Mouse (Mus musculus) Muller cell, postnatal 12 days (primary cell): ENCODE measurements around the gene Crnn.
A peak's percentile ranks its signal among the peaks of the same experiment; 100 is the strongest.

Source experiments
- DNase-seq: peaks from one replicate; pipeline ENCODE4 v3.0.0-alpha.2; 2015; ENCODE audit errors: inconsistent ontology term

Gene Crnn

DNA sequence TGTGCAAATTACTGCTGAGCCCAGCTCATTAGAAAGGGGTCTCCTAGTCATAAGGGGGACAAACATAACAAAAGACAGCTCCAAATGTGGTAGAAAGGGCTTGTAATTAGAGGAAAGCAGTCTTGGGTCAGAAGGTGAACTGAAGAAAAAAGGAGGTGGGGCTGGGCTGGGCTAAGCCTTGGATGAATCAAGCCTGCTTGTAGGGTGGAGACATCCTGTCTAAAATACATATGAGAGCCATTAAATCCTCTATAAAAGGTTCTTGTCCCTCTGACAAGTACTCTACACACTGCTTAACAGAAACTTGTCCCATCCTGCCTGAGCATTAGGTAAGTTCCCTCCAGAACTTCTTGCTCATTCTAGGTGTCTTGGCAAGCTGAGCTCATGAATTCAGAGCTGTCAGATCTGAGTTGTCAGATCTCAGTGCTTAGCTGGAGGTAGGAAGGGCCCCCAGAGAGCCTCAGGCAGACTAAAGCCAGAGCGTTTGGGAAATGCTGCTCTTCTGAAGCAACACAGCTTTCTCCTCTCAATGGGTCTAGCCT, at the start of gene Crnn:
Gene Crnn, plus strand, starts transcription at position 278 of the 542 bp plus-strand sequence.
- no peak for DNase-seq

DNA sequence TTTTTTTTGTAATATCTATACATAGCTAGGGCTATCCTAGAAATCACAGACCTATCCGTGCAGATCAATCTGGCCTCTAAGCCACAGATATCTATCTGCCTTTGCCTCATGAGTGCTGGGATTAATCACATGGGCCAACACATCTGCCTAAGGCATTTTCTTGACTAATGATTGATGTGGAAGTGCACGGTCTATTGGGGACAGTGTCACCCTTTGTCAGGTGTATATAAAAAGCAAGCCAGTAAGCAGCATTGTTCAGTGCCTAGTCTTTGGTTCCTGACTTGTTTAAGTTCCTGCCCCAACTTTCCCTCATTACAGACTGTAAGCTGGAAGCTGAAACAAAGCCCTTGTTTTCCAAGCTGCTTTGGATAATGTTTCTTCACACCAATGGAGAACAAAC, 48.1 kb upstream of the Crnn start:
- DNase-seq = no peak

DNA sequence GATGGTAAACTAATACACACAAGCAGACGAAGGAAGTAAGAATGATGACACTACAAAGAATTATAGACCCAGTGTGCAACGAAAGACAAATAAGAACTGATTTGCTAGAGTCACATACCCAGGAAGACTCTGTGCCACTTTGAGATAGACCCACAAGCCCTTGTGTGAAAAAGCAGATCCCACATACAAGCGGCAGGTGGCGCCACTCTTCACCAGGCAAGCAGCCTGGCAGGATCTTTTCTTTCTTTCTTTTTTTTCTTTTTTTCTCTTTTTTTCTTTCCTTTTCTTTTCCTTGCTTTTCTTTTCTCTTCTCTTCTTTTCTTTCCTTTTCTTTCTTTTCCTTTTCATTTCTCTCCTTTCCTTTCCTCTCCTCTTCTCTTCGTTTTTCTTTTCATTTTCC, 32.9 kb upstream of the Crnn start:
- DNase-seq = no peak

DNA sequence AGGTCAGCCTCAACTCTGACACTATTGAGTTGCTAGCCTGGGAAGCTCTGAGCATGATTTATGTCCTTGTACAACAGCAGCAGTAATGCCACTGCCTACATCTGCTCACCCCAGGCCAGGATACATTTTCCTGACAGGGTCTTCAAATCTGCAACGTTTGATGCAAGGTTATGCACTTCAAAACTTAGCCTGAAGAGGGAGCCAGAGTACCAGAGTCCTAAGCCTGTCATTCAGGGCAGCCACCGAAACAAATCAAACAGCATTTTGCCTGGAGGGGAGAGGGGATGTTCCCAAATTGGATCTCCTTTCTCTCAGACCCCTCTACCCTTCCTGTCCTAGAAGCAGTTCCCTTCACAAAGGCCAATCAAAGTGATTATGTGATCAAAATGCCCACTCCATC, 30.1 kb upstream of the Crnn start:
- peak; percentile 12 for DNase-seq

DNA sequence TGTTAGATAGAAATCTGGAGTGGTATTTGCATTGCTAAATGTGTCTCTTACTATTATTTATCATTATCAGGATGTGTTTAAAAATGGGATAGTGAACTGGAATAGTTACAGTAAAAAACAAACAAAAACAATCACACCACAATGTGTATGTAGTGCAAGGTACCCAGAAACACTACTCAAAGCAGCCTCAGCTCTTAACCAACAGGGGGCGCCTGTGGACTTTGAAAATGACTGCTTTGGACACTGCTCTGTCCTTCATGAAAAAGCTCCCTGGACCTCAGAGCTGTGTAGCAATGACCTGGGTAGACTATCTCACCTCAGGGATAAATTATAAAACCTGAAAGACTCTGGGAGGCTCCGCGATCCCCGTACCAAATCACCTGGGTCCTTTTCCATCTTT, 25.5 kb upstream of the Crnn start:
- DNase-seq = no peak

DNA sequence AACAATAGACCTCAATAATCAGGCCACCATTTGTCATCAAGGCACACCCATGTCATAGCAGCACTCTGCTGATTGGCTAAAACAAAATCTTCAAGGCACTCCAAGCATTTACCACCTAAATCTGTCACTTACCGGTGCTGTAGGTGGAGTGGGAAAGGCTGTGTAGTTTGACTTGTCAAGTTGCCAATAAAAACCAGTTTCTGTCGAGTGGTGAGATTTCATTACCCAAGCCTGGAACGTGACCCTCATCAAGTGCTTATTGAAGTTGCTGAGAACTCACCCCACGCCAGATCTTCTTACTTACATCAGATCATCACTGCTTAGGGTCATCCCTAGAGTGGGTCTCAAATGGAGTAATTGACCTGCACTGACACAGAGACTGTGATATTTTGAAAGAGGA, 16.5 kb upstream of the Crnn start:
- no peak for DNase-seq

DNA sequence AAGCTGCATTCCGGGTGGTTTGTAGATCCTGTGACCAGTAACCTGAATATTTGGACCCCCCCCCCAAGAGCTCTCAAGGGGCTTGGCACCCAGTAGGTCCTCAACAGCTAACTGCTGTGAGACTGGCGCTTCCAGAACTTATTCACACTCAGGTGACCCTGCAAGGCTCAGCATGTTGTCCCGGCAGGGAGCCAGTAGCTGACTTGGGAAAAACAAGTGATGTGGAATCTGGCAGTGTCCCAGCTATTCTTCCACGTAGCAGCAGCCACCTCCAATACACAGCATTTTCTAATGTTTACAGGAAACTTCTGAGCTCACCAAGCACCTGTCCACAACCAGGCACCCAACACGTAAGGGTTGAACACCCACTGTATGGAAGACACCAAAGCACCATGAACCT, 15.5 kb upstream of the Crnn start:
- peak; percentile 27 for DNase-seq

DNA sequence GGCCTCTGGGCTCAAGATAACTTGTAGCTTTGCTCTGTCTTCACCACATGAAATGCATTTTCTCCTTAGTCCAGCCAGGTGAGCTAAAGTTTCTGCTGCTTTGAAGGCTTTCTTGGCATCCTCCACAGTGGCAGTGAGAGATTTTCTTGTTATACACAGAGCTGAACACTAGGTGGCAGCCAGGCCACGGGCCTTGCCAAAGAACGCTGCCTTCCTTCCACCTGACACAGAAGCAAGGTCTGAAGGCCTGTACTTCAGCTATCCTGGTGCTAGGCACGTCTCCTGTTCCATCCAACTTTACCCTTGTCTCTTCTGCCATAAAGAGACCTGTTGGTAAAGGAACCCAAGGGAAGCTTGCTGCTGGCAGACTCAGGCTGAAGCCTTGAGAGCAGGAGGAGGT, 14.1 kb upstream of the Crnn start:
- DNase-seq = peak; percentile 36

DNA sequence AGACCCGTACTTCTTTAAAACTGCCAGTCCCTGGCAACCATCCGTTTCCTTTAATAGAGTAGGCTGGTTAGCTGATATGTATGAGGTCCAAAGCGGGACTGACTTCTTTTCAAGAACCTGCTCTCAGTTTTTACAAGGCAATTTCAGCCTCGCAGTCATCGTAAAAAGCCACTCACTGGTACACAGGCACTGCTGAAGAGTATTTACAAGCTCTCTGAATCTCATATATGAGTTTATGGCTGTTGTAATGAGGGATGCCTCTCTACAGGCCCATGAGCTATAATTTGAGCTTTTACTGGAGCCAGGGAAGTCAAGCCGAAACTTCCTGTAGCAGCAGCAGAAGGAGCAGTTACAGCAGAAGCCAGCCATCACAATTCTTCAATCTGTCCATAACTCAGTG, 17.9 kb downstream of the Crnn start:
- DNase-seq = no peak

DNA sequence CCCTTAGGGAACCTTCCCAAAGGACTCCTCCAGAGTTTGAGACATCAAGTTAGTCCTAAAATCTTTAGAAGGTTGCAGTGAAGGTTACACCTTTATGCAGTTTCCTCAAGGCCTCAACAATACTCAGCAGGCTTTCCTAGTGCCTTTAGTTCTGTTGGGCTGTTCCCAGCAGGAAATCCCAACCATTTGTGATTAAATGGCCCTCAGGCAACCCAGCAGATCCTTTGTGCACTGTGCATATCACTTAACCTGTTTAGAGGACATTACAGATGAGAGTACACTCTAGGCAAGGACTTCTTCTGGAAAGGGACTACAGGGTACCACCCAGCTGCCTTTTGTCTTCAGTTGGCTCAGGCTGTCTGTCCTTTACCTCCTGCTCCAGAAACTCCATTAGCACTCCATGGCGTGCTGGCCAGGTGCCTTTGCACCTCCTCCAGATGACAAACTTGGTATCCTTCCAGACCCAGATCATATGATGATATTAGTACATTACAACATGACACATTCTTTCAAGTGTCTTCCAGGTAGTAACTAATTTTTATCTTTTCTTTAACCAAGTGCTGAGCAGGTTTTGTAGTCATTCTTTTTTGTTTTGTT, 18.5 kb downstream of the Crnn start:
- DNase-seq = no peak

DNA sequence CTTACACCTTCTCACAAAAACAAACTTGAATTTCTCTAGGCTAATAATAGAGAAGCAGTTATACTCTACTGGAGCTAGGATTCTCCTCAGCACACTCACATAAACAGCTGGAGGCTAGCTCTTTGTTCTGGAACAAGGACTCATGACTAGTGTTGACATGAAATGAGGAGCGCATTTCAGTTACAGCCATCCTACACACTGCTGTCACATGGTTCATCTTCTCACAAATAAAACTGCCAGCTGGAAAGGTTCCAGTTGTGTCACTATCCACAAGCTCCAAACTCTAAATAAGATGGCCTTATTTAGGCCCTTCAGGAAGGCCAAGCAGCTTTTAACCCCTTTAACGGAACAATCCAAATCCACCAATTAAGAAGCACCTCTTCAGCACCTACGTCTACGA, 36.3 kb downstream of the Crnn start:
- no peak for DNase-seq

DNA sequence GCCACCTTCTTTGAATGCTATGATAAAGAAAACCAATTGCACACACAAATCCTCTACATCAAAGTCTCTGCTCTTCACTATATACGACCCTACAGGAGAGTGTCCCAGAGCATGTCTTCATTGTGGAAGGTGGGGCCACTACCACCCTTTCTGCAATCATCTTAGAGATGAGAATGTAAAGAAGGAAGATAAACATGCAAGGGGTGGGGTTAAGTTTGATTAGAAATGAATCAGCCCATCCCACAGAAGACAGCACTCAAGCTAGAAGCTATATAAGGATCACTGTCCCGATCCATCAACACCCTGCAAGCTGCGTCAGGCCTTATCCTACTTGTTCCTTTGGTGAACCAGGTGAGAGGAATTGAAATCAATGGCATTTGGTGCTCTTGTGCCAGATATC, 52.4 kb downstream of the Crnn start, which contains the start of gene Flg2:
Gene Flg2, plus strand, starts transcription at position 301 of the 400 bp plus-strand sequence.
- DNase-seq = no peak
